Mouse (Mus musculus) spleen, adult 2 months (tissue): ENCODE data around the gene Svip.

Experiments used
- CTCF ChIP-seq: fragments of 200-500 bp; IDR thresholded peaks from 2 replicates; pipeline ENCODE4 v1.5.1; 2011; ENCODE audit warnings: mild to moderate bottlenecking, inconsistent platforms; ENCODE audit not compliant: insufficient read depth, insufficient read length, insufficient replicate concordance; ENCODE audit errors: extremely low read depth
- POLR2A ChIP-seq: fragments of 200-500 bp; IDR thresholded peaks from 2 replicates; pipeline ENCODE4 v1.6.1; 2011; ENCODE audit warnings: low read depth, low read length, inconsistent platforms

DNA sequence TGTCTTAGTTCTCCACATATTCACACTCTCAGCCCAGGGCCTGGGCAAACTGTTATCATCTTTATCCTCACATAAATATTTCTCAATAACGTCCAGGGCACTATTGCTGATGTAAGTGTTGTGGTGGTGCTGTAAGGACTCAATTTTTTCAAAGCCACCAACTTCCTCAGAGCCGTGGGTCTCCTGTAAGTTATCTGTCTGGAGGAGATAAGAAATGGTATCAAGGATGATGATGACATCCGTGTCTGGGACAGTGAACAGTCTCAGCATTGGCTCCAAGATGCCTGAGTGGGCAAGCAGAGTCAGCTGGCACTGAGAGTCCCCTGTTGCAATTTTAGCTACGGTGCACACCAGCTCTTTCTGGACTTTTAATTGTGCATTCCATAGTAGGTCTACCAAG, 16.2 kb upstream of the Svip start:
- TF ChIP-seq CTCF: no peak
- TF ChIP-seq POLR2A: no peak
